Mouse (Mus musculus) large intestine, adult 2 months (tissue): ENCODE results near the gene Ptpra. TPM values are rescaled to one million over a fixed set of nuclear protein-coding genes. Genes with fewer than 3 reads are reported as not detected.
A peak's percentile ranks its signal among the peaks of the same experiment; 100 is the strongest.
"Not testable (repeated sequence)": the region's sequence is repeated elsewhere in the genome, so short reads cannot be mapped to it uniquely, and the experiment has no call there.

Source experiments
- DNase-seq: peaks from one replicate; pipeline ENCODE4 v3.0.0-alpha.2; 2012; ENCODE audit warnings: low read depth, low spot score
- WGBS: fragments of 180-500 bp; shearing (Covaris S2); methylation state at CpG from one replicate; pipeline ENCODE4 v1.1.7; 2018; 5-methylcytosine and 5-hydroxymethylcytosine counted together
- polyA plus RNA-seq: library from polyadenylated mRNA; depleted of rRNA; stranded (reverse); fragments of >200 nt; gene quantifications from 2 replicates; pipeline ENCODE4 v1.2.3, GENCODE M21; 2012

Gene Ptpra
- polyA plus RNA-seq, 1 experiment, result 26.4 TPM

- WGBS, result 73% methylated on average over 6 of the region's 6 CpGs
- no peak for DNase-seq
Measured at GRCm38 (mm10) chr2:130476666-130477297, 26.7 kb downstream of the Ptpra start.

DNA sequence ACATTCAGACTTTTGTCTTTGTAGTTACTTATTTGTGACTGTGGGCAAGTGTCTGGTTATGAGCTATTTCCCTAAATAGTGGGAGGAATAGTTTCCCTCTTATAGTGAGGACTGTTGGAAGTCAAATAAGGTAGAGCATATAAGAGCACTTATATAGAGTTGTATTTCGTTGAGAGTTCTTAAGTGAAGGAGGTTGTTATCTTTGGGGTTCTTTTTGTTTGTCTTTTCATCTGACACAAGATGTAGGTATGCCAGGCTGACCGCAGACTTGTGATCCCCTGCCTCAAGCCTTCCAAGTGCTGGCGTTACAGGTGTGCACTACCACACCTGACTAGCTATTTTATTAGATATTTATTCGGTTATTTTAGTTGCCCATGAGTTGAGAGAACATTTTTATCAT is 32.1 kb downstream of the Ptpra start:
- 84% methylated on average over 4 of the region's 4 CpGs for WGBS
- DNase-seq, result no peak

- DNase-seq, result no peak
- WGBS, result 78% methylated on average over 3 of the region's 3 CpGs
Measured at GRCm38 (mm10) chr2:130482700-130483099, 32.6 kb downstream of the Ptpra start.

GRCm38 (mm10) chr2:130484206-130484605 is 34.1 kb downstream of the Ptpra start:
- DNase-seq, result no peak
- WGBS, result 80% methylated on average over 1 of the region's 1 CpGs

GRCm38 (mm10) chr2:130488002-130488401 is 37.9 kb downstream of the Ptpra start:
- DNase-seq, result no peak
- WGBS, result 94% methylated on average over 2 of the region's 2 CpGs

DNA sequence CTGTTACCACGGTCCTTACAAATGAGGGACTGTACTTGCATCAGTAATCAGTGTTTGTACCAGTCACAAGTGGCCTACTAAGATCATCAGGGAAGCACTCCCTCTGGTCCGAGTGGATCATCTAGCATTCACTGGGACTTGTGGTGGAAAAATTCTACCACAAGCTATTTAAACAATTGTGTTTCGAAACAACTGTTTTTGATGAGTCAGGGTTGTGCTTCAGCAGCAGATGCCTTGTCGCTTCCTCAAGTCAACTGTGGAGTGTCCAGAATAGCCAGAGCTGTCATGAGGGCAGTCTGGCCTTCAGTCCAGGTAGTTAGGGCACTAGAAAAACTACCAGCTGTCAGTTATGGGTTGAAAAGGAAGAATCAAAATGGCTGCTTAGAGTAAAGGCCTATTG is 38.5 kb downstream of the Ptpra start:
- no peak for DNase-seq
- WGBS, result 80% methylated on average over 4 of the region's 4 CpGs

DNA sequence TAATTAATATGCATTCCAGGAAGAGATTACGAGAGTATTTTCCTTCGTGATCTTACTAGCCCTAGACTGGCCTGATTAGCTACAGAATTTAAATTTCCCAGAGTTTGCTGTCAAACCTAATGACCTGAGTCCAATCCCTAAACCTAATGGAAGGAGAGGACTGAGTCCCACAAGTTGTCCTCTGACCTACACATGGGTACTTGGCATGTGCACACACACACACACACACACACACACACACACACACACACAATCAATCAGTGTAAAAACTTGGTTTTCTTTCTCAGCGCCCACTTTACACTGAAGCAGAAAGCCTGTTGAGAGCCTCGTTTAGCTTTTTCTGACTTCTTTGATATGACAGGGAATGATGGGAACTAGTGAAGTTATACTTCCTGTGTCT is 41.1 kb downstream of the Ptpra start:
- WGBS, result 66% methylated on average over 4 of the region's 4 CpGs
- DNase-seq, result no peak

DNA sequence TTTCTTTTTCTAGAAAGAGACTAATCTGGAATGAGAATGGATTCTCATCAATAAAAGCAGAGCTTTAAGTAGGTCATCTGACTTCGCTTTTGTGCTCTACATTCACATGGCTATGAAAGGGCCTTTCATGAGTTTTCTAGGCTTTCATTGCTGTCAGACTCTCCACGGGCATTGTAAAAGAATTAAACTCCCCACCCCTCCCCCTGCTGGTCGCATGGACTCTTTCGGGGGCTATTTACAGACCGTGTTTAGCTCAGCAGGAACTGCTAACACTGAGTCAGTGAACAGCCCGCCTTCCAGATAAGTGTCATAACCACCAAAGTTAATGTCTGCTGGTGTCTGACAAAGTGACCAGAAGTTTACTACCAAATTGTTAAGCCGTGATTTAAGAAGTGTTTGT is 41.5 kb downstream of the Ptpra start:
- DNase-seq, result no peak
- WGBS, result 20% methylated on average over 7 of the region's 7 CpGs

GRCm38 (mm10) chr2:130495114-130495513 is 45.0 kb downstream of the Ptpra start:
- not testable (repeated sequence) for DNase-seq
- WGBS, result 72% methylated on average over 4 of the region's 4 CpGs

DNA sequence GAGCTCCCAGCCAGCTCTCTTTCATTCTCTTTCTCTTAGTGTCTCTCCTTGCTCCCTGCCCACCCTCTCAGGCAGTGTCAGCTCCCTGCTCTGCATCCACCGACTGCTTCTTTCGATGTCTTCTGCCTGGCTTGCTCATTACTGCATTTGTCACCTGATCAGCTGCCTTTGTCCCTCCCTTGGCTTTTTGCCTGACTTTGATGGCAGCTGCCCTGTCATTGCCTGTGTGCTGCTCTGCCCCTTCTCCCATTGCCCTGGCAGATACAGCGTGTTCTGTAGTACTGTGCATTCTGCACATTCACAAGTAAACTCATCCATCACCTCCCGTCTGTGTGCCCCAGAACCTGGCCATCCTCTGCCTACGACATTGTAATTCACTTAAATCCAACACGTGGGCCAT is 46.0 kb downstream of the Ptpra start:
- WGBS, result 36% methylated on average over 6 of the region's 6 CpGs
- DNase-seq, result peak; percentile 35

- no peak for DNase-seq
- WGBS, result 32% methylated on average over 4 of the region's 4 CpGs
Measured at GRCm38 (mm10) chr2:130496931-130497330, 46.9 kb downstream of the Ptpra start.

DNA sequence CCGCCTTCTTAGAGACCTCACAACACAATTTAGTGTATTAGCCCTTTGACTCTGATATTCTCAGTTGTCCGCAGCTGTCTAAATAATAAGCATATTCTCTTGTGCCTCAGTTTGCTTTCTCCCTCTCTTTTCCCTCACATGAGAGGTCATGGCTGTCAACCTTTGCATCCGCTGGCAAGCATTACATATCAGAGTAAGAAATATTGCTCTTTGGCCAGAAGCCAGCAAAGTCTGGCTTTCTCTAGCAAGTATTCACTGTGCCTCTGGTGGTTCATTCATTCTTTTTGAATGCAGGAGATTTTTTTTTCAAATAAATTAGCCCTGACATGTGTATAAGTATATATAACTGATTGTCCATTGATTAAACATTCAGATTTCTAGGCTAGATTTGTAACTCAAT is 49.5 kb downstream of the Ptpra start:
- 65% methylated on average over 3 of the region's 3 CpGs for WGBS
- peak; percentile 6 for DNase-seq

DNA sequence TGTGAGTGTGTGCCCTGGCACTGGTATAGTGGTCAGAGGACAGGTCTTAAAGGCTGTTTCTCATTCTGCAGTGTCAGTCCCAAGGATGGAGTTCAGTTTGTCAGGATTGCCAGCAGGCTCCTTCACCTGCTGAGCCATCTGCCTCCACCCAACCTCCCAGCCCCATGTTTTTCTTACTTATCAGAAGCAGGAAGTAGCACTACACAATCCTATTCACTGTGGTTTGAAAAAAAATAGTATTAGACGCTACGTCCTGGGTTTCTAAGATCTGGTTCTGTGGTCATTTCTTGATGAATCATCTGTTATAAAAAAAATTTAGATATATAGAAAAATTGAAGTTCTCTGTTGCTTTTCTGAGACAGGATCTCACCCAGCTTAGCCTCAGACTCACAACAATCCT is 51.5 kb downstream of the Ptpra start:
- WGBS, result 39% methylated on average over 2 of the region's 2 CpGs
- DNase-seq, result no peak

GRCm38 (mm10) chr2:130511616-130512015 is 61.5 kb downstream of the Ptpra start:
- 95% methylated on average over 5 of the region's 5 CpGs for WGBS
- not testable (repeated sequence) for DNase-seq

DNA sequence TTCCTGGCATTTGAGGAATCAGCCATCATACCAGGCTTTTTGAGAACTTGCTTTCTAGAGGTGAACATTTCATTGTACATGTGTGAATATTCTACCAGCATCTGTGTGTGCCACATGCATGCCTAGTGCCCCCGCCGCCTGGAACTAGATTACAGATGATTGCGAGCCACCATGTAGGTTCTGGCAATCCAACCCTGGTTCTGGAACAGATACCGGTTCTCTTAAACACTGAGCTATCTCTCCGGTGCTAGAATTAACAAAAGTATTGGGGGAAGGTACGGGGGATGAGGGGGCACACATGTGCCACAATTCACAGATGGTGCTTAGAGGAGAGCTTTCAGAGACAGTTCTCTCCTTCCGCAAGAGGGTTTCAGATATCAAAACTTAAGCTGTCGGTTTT is 63.8 kb downstream of the Ptpra start:
- no peak for DNase-seq
- 97% methylated on average over 8 of the region's 8 CpGs for WGBS

- 88% methylated on average over 5 of the region's 5 CpGs for WGBS
- DNase-seq, result no peak
Measured at GRCm38 (mm10) chr2:130515791-130516190, 65.7 kb downstream of the Ptpra start.

GRCm38 (mm10) chr2:130521927-130522326 is 71.8 kb downstream of the Ptpra start:
- no peak for DNase-seq
- 98% methylated on average over 2 of the region's 2 CpGs for WGBS

- not testable (repeated sequence) for DNase-seq
- WGBS, result 94% methylated on average over 4 of the region's 4 CpGs
Measured at GRCm38 (mm10) chr2:130525480-130525879, 75.4 kb downstream of the Ptpra start.

GRCm38 (mm10) chr2:130528457-130528856 is 78.4 kb downstream of the Ptpra start:
- WGBS, result 88% methylated on average over 6 of the region's 6 CpGs
- DNase-seq, result no peak

- WGBS, result 75% methylated on average over 2 of the region's 2 CpGs
- no peak for DNase-seq
Measured at GRCm38 (mm10) chr2:130529290-130529689, 79.2 kb downstream of the Ptpra start.

GRCm38 (mm10) chr2:130529925-130530324 is 79.8 kb downstream of the Ptpra start:
- WGBS, result 89% methylated on average over 7 of the region's 7 CpGs
- DNase-seq, result no peak

GRCm38 (mm10) chr2:130532201-130532600 is 82.1 kb downstream of the Ptpra start:
- no peak for DNase-seq
- WGBS, result 57% methylated on average over 2 of the region's 2 CpGs
